Mouse (Mus musculus) WW6 (cell line): ENCODE data around the gene Klf14.

Source experiments
- DNase-seq: peaks from one replicate; pipeline ENCODE4 v3.0.0-alpha.2; 2013; ENCODE audit warnings: low read depth, low spot score

Gene Klf14

DNA sequence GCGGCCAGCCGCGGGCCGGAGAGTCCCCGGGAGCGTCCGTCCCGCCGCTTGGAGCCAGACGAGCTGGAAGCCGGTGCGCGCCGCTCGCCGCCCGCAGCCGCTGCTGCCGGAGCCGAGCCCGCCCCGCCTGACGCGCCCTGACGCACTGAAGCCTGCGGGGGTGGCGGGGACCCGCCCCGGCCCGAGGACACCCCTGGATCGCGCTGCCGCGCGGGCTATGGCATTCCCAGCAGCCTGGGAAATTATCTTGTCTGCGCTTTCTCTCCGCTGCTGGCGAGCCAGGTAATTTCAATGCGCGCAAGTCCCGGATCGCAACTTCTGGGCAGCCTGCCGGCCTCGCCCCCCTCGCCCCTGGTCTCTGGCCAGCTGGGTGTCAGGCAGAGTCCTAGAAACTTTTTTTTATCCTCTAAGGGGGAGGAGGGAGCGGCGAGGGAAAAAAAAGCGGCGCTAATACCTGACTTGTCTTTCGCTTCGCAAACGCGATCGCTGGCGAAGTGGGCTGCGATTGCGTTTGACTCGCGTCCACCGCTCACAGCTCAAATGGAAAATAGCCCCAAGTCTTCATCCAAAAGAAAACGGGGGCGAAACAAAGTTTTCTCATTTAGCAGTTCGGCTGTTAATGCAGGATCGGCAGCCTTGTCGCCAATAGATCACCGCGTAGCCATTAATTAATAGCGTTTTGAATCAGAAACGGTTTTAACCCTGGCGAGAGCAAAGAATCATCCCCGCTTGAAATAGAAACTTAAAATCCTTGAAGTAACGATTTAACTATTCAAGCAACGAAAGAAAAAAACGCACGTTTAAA is at the start of gene Klf14:
Gene Klf14, minus strand, starts transcription at position 343 of the 805 bp plus-strand sequence.
- DNase-seq, result peak; percentile 29

GRCm38 (mm10) chr6:31006111-31006600 is 47.3 kb upstream of the Klf14 start:
- DNase-seq, result no peak

DNA sequence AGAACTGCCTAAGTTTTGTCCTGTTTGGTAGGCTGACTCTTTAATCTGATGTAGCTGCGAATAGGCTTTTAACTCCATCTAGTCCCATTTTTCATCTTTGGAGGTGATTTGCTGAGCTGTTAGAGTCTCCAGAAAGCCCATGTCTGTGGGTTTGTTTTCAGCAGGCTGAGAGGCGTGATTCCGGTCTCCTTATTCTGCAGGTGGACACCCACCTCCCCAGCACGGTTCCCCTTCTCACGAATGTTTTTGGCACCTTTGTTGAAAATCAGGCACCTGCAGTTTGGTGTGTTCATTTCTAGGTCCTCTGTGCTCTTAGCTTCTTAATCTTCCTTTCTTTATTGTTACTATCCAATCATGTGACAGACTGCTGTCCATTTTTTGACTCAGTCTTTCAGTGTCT is 27.5 kb upstream of the Klf14 start:
- DNase-seq, result no peak

DNA sequence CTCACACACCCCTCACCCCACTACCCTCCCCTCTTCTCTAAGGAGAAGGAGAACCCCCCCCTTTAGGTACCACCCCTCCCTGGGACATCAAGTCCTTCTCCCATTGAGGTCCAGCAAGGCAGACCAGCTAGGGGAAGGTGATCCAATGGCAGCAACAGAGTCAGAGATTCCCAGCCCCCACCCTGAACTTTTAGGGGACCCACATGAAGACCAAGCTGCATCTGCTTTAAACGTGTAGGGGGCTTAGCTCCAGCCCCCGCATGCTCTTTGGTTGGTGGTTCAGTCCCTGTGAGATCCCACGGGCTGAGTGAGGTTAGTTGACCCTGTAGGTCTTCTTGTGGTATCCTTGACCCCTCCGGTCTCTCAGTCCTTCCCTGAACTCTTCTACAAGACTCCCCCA is 24.1 kb upstream of the Klf14 start:
- no peak for DNase-seq

GRCm38 (mm10) chr6:30982372-30982980 is 23.6 kb upstream of the Klf14 start:
- DNase-seq, result no peak

GRCm38 (mm10) chr6:30981351-30981750 is 22.5 kb upstream of the Klf14 start:
- DNase-seq, result no peak

DNA sequence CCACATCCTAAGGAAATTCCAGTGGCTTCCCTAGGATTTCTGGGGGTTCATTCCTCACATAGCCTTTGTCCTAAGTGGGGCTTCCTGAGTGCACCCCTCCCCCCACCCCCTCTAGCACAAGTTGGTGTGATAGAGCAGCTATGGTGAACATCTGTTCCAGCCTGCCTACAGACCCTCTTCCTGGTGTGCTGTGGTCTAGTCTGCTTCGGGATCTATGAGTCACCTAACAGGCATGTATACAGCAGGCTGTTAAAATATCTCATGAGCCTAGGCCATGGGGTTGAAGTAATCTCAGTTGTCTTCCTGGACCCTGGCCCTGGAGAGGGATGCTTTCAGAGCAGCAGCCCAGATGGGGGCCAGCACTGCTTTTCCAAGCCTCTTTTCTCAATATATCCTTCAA is 19.7 kb upstream of the Klf14 start:
- DNase-seq, result no peak

DNA sequence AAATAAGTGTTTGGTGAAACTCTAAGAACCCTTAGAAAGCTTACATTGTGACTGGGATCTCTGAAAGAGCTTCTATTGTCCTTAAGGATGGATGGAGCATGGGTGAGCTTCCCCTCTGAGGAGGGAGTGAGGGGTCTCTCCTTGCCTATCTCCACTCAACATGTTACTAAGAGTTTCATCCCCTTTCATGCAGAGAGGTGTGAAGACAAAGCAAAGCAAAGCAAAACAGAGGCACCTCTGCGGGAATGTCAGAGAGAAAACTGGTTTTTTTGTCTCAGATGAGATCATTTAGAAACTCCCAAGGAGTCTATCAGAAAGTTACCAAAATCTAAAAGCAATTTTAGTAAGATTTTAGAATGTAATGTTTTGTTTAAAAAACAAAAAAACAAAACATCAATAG is 13.2 kb upstream of the Klf14 start:
- DNase-seq, result no peak

GRCm38 (mm10) chr6:30957784-30958735 is 818 bp downstream of the Klf14 start:
- DNase-seq, result peak; percentile 29

DNA sequence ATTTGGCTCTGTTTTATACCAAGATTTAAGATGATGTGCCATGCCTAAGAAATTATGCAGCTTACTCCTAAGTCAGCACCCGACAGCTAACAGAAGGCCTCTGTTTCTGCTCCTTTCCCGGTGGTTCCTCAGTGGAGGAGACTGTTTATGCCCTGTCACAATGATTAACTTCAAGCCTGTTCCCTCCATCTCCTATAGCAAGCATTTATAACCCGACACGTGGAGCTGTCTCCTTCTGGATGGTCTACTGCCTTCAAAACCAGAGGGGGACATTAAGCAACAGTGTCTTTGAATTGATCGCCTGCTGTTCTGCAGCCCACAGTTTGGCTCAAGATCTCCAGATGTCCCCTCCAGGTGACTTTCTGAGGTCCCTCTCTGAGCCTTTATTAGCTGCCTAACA is 19.6 kb downstream of the Klf14 start:
- no peak for DNase-seq

- DNase-seq, result no peak
These were observed 36.1 kb downstream of the Klf14 start for GRCm38 (mm10) chr6:30922821-30923220.

DNA sequence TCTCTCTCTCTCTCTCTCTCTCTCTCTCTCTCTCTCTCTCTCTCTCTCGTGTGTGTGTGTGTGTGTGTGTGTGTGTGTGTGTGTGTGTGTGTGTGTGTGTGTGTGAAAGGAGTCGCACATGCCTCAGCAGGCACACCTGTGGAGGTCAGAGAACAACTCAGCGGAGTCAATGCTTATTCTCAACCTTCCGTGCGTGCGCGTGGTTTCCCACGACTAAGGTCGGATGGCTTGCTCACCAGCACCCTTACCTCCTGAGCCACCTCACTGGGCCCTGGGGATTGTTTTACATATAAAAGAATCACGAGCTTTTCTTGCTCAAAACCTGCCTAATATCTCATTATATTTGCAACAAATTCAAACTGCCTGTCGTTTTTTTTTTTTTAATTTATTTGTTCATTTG is 37.1 kb downstream of the Klf14 start:
- DNase-seq, result no peak

- no peak for DNase-seq
These were observed 37.8 kb downstream of the Klf14 start for GRCm38 (mm10) chr6:30920834-30921675.

DNA sequence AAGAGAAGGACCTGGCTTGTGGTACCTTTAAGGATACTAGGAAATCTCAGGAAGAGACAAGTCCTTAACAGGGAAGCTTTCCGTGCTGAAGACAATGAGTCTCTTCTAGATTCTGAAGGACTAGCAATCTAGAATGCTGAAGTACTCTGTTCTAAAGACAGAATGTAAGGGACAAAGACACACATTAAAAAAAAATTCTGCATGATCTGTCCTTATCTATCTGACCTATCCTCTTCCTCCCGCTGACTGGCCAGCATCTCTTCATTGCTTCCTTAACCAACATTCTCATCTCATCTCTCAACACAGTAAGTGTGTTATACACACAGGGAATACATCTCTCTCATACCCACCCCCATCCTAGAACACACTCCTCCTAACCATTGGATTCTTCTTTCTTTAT is 43.4 kb downstream of the Klf14 start, which contains the start of gene Tsga13:
Gene Tsga13, minus strand, starts transcription at position 101 of the 400 bp plus-strand sequence.
- DNase-seq, result no peak

DNA sequence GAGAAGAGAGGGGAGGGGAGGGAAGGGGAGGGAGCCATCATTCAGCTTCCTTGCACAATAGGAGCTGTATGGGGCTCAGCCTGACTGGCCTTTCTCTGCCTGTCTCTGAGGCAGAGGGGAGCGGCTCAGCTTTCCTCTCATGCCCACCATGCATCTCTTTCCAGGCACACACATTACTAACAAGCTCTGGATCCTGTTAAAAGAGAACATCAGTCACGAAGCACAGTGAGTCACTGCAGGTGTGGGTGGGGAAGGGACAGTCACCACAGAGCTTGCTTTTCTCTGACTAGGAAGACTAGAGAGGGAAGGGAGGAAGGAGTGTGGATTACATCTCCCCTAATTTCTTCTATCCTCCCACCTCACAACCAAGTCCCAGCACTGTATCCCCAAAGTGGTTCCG is 50.9 kb downstream of the Klf14 start:
- no peak for DNase-seq
